Mouse (Mus musculus): ENCODE measurements around the gene Lbx1. TPM values are rescaled to one million over a fixed set of nuclear protein-coding genes. Genes with fewer than 3 reads are reported as not detected.
A peak's percentile ranks its signal among the peaks of the same experiment; 100 is the strongest.

Lbx1 gene
- polyA plus RNA-seq, 1 experiment from 2014 or later, result not detected

DNA sequence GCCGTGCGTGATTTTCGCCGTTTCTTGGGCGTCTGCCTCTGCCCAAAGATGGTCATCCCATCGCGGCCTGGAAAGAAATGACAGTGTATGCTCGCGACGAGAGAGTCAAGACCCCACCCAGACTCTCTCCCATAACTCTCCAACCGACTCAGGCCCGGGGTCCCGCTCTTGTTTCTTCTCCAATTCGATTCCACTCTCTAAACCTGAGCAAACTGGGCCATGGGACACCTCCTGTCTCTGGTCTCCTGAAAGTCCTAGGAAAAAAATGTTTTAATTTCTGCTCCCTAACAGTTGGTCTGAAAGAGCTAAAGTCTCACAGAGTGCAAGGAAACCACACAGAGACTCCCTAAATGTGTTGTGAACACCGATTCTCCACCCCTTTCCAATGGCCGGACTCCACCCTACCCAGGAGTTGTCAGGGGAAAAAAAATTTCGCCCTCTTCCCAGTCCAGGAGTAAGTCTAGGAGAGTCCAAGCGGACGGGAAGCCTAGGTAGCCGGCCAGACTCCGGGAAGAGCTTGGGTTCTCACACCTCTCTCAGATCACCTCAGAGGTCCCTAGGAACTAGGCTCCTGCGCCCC lies 1.3 kb downstream of the Lbx1 start:
- no peak for DNase-seq (ENCODE audit: low spot score)

DNA sequence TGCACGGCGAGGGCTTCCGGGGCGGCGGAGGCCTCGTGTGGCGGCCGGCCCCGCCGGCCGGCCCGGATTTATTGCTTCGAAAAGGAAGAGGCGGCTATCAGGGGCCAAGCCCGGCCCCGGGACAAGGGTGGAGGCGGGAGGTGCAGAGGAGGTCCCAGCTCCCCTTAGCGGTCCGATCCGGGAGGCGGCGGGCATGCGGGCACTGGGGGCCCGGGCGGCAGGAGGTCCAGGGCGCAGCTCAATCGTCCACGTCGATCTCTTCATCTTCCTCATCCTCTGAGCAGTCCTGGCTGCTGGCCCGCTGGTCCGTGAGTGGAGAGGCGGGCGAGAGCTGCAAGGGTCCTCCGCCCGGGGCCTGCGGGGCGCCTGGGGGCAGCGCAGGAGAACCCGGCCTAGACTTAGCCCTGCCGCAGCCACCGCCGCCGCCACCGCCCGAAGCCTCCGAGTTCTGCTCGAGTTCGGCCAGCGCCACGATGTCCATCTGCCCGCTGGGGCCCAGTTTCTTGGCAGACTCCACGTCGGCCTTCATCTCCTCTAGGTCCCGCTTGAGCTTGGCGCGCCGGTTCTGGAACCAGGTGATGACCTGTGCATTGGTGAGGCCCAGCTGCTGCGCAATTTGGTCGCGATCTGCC lies 2.0 kb downstream of the Lbx1 start:
- no peak for DNase-seq (ENCODE audit: low spot score)

DNA sequence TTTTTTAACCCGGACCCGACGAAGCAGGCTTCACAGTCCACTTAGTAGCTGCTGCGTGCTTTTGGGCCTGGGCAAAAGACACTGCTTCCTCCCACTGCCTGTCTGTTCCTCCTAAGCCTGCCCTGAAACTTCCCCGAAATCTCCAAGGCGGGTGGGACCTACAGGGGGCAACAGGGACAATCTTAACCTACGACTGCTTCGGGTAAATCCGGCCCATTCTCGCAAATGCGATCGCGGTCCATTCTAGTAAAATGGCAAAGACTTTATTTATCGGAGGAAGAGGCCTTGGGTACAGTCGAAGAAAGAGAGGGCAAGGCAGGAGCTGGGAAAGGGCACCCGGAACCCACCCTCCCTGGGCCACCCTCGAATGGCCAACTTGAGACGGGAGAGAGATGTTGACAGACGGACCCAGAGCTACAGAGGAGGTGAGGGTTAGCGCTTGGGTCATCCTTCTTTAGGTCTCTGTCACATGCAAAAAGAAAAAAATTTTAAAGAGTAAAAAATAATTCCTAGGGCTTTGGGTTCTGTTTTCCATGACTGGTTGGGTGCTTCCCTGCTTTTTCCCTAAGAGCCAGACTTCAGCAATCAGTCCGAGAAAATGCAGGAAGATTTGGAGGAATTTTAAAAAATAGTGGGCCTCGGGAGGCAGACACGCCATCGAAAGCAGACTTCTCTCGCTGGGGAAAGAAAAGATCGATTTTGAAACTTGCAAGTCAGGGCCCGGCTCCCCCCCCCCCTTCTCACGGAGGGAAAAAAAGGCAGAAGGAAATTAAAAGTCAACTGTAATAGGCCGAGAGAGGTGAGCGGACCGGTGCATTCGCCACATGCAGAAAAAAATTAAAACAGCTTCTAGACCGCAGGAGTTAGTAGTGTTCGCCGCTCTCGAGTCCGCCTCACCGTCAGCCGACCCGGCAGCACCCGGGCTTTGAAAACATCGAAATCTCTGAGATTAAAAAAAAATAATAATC lies 2.9 kb downstream of the Lbx1 start:
- DNase-seq (ENCODE audit: low spot score), result no peak

DNA sequence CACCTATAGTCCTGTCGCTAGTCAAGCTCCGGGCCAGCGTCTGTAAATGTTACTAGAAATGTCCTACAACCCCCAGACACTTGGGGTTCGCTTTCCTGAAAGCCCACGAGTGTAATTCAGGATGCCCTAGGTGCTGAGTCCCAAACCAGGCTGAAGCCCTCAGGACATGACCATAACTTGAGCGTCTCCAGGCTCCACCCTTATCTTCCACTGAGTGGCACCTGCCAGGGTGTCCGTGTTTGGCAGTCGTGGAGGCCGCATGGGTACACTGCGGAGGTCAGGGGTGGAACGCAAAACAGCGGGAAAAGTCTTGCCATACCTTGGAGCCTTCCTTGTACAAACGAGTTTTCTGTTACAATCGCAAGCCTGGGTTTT lies 3.6 kb downstream of the Lbx1 start:
- DNase-seq (ENCODE audit: low spot score), result no peak

DNA sequence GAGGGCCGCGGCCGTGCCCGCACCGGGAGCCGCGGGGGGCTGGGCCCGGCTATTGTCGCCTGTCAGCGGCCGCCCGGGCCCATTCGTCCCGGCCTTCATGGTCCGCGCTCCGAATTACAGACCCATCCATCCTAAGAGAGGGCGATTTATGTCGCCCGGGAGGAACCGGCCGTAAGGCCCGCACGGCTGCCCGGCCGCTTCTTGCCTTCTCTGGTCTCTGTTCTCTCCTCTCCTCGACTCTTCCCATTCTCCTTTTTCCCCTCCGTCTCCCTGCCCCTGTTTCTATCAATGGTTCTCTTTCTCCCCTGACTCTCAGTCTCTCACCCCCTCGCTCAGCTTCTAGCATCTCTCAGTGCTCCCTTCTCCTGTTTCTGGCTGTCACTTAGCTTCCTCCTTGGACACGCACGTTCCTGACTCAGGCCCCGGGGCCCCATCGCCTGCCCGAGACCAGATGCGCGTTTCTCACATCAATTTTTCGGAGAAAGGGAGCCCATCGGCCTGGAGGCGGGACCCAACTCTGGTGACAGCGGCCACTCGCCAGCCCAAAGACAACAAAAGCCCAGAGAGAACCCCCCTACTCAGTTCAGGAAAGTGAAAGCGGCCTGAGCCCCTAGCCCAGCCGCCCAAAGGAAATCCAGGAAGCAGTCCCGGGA lies 4.1 kb downstream of the Lbx1 start:
- DNase-seq (ENCODE audit: low spot score), result no peak

DNA sequence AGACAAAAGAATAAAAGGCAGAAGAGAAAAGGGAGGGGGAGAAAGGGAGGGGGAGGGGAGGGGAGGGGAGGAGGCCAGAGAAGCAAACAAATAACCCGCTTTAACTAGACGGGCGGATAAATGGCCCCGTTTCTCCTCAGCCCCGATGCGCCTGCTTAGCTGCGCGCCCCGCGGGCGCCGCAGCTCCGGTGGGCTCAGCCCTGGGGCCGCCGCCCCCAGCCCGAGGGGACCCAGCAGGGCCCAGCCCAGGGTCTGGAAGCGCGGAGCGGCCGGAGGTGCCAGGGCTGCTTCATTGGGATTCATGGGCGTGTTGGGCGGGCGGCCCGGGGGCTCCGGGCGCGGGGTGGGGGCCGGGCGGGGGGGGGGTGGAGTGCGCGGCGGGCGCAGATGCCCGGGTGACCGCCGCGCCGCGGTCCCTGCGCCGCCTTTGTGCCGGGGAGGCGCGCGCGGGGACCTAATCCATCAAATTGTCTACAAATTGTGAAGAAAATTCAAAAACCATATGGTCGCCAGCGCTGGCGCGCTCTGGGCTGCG lies 4.7 kb downstream of the Lbx1 start:
- DNase-seq (ENCODE audit: low spot score), result no peak

DNA sequence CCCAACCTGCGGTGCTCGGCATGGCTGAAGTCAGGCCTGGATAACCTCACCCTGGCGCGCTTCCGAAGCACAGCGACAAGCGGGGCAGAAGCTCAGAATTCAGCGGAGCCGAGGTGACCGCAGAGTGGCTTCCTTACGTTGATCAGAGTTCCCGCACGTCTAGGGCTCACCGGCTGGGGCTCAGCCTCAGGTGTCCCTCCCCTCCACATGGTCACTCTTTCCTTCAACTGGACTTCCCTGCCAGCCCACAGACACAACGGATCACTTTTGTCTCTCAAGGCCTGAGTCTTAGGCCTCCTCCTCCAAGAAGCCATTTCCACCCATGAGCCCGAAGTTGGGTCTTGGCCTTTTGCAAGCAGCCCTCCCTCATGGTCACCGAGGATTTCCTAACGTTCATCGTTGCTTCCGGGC lies 5.4 kb downstream of the Lbx1 start:
- no peak for DNase-seq (ENCODE audit: low spot score)

DNA sequence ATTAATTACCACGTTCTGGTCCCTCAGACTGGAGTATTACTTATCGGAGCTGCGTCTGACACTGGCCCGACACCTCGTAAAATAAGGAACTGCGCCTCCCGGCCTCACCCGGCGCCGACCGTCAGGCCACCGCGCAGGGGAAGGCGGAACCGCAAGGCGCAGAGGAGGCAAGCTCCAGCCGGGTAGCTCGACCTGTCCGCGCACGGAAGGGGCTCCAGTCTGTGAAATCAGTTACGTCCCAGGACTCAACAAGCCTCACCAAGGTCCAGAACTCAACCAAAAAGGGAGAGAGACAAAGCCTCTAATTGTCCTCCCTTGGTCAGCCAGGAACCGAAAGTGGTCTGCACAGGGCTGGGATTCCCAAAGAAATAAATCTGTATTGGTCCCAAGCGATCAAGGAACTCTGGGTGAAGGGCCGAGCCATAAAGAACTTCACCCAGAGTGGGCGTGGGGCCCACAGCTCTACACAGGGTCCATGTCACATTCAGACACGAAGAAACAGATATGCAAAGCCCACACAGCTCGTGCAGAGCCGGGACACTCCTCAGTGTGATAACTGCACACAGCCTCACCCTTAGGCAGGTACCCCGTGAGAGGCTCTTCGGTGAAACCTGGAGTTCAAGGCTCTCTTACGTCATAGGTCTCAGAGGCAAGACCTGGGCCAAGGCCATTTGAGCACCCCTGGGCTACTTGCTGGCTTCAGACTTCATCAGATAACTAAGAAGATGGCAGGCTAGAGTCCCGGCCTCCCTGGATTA lies 6.1 kb downstream of the Lbx1 start:
- no peak for DNase-seq (ENCODE audit: low spot score)

DNA sequence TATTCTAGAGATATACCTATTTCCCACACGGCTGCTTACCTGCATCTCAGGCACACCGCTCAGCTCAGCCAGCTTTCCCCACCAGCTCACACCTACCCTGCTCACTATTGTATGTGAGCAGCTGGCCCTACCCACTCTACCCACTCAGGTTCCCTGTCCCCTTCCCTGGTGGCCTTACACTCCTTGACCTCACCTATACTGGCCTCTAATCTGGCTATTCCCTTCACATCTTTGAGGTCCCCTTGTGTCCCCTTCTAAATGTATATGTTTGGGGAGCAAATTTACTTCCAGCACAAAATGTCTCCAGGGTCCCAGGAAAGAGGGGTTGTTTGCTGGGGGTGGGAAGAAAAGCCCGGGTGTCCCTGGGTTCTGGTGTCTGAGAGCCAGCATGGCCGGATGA lies 6.8 kb downstream of the Lbx1 start:
- no peak for DNase-seq (ENCODE audit: low spot score)

DNA sequence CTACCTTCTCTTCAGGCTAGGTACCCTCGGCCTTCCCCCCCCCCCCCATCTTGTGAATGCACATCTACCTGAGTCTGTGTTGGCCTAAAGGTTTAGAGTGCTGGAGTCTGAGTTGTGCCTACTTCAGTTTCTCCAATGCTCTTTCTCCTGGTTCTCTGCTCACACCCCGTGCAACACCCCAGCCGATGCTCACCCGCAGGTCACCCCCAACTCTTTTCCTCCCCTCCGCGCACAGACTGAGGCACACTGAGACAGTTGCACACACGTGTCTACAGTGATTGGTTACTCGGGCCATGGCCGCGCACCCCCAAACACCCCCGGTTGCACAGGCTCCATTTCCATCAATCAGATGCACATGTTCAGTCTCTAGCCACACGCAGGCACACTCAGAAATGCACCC lies 7.5 kb downstream of the Lbx1 start:
- DNase-seq (ENCODE audit: low spot score), result no peak

DNA sequence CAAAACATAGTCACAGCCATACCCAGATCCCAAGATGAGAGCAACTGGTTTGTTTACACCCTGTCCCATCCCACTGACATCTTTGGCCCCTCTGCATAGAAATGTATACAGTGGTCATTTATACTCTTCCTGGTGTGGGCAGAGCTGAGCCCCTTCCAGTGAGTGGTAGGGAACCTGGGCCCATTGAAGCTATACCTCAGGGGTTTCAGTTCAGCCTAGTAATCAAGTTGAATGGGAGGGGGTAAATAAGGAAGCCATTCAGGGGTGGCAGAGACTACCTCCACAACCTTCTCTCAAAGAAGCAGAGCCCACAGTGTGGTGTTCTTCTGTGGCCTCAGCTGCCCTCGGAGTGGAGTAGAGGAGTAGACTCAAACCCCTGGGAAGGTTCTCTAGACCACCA lies 7.9 kb downstream of the Lbx1 start:
- no peak for DNase-seq (ENCODE audit: low spot score)

DNA sequence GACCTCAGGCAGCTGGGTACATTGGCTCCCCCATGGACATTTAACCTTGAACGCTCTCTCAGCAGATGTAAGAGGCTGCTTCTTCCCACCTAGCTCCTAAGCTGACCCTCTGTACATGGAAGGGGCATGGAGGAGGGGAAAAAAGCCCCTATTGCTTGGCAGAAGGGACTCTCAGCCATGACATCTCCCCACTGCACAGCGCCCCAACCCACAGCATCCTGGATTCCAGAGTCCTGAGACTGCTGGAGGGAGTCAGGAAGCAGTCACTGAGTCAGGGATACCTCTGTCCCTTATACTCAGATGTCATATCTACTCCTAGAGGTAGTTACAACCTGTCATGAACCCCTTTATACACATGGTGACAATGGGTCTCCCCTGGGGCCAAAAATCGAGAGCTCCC lies 8.6 kb downstream of the Lbx1 start:
- no peak for DNase-seq (ENCODE audit: low spot score)

DNA sequence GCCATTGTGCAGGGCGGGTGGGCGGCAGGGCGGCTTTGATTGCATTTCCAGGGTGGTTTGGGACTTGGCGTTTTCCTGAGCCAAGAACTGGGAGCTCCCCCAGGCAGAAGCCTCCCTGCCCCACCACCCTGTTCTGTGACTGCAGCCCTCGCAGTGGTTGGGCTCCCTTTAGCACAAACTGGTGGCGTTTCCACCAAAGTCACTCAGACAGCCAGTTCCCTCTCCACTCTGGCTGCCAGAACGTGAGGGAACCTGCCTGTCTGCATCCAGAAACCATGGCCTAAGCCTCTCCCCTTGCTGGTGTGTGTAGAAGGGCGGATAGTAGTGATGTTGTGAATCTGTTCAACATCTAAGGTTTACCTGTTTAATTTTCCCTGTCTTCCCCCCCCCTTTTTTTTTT lies 9.4 kb downstream of the Lbx1 start:
- no peak for DNase-seq (ENCODE audit: low spot score)

DNA sequence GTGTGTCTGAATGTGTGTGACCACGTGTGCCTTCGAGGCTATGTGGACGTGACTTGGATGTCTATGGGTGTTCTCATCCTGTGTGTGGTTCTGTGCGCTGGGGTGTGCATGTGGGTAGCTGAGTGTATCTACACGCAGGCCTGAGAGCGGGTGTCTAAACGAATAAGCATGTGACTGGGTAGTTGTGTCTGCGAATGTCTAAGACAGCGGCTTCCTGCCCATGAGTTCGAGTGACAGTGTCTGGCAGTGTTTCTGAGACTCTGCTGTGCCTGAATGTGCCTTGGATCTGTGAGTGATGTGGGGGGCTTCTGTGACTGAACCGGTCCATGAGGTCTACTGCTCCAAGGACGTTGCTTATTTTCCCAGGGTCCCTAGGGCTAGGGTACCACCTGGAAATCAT lies 10.5 kb downstream of the Lbx1 start:
- DNase-seq (ENCODE audit: low spot score), result no peak

DNA sequence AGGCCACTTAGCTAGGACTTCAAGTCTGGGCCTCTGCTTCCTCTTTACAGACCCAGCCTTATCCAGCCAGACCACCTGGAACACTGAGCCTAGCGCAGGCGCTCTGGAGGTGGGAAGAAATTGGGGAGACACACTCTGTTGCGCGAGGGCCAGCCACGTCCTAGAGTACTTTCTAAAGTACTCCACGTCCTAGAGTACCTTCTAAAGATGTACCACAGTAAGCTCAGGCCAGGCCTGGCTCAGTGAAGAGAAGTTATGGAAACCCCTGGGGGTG lies 11.4 kb downstream of the Lbx1 start:
- no peak for DNase-seq (ENCODE audit: low spot score)

DNA sequence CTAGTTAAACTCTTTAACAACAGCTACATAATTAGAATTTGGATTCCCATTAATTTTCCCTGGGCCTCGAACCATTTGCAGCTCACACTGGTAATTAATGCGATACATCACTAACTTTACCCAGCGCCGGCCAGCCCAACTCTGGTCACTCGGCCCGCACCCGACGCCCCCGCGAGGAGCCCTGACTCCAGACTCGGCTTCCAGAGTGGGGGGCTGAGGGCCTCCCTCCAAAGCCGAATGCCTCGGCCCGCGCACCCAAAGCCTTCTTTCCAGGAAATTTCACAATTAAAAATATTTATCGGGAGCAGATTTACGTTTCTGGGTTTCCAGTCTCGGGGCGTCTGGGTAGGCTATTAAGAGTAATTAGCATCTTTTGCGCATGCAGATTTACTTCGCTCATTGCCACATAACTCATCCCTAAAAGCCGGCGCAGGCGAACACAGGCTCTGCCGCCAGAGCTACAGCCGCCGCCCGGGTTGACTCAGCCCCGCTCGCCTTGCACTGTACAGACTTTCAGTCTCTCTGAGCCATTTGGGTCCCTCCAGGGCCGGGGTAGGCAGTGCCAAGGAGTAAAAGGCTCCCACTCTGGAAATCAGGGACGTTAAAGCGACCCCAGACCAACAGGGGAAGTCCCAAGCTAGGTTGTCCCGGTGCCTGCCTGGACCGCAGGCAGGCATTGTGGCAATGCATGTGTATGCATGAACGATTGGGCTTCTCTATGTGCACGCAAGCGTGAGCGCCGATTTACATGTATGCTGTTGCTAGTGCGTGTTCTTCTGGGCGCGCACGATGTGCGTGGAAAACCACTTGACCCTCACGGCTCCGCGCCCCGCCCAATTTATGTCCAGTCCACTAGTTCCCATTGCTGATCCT lies 12.0 kb downstream of the Lbx1 start:
- no peak for DNase-seq (ENCODE audit: low spot score)

DNA sequence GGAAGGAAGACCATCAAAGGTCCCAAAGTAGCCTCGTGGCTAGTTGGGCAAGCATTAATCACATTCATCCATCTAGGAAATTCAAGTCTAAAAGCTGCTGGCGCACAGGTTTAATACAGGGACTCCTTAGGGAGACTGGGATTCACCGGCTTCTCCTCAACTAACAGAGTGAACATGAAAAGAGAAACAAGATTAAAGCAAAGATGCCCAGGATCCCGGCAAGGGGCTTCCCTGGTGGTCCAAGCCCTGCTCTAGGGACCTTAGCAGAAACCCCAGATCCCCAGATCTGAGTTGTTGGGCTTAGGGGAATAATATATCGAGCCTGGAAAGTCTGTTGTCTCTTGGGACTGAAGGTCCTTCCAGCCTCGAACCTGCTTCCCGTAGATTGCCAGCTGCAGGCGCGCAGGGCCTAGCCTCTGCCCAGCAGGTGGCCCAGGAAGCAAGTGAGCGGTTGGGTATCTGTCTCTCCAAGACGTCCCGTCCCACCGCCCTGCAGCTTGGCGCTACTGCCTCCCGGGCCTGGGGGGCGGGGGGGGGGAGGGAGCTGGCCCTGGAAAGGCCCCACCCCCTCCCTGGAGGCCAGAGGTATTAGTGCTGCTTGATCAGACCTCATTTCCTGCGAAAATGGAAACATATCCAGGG lies 13.3 kb downstream of the Lbx1 start:
- DNase-seq (ENCODE audit: low spot score), result no peak

DNA sequence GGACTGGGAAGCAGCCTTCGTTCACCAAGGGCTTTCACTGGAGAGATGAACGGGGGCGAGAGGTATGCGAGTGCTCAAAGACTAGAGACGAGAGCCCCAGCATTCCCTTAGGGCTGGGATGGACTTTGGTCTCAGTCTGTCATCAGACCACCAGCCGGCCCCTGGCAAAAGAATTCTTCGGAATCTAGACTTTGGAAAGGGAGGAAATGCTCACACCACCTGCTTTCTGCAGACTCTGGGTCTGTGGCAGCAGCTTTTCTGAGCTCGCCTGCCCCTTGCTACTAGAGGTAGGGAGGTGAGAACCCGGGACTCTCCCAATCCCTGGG lies 14.2 kb downstream of the Lbx1 start:
- no peak for DNase-seq (ENCODE audit: low spot score)

DNA sequence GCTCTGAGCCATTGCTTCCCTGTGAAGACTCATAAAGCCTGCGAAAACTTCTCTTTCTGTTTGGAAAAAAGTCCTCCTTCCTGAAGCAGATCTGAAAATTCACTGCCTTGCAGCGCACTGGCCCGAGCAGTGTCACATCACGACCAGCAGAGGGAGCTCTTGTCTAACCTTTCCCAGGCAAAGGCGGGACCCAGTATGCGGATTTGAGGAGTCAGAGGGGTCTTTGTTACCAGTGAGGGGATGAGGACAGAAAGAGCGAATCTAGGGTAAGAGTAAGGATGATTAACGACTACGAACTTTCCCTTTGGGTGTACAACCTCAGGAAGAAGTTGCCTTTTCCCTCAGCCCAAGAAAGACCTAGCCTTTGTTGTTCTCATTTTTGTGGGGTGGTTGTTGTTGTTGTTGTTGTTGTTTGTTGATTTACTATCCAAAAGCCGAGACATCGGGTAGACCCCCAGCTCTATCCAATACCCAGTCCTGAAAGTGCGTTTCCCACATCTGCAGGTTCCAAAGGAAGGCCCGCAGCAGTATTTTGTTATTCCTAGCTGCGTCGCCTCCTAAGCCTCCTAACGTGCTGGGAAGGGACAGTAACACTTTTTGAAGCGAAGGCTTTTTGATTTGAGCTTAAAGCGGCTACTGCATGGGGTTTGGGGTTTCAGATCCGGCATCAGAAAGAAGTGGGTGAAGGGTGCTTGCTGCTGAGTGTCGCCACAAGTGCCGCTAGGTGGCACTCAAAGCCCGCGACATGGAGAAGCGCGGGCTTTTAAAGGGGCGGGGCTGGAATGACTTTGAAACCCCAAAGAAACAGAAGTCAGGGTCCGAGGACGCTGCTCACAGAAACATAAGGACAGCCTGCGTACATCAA lies 14.8 kb downstream of the Lbx1 start:
- peak; percentile 87 for DNase-seq (ENCODE audit: low spot score)
